Mouse (Mus musculus) c-Kit-positive CD71-positive TER-119-positive erythroid progenitor cells, embryonic 14.5 days (primary cell): ENCODE results near the gene Cd151.

Experiments used
- DNase-seq: peaks from one replicate; pipeline ENCODE4 v3.0.0-alpha.2; 2013; ENCODE audit warnings: low spot score

Gene Cd151

DNA sequence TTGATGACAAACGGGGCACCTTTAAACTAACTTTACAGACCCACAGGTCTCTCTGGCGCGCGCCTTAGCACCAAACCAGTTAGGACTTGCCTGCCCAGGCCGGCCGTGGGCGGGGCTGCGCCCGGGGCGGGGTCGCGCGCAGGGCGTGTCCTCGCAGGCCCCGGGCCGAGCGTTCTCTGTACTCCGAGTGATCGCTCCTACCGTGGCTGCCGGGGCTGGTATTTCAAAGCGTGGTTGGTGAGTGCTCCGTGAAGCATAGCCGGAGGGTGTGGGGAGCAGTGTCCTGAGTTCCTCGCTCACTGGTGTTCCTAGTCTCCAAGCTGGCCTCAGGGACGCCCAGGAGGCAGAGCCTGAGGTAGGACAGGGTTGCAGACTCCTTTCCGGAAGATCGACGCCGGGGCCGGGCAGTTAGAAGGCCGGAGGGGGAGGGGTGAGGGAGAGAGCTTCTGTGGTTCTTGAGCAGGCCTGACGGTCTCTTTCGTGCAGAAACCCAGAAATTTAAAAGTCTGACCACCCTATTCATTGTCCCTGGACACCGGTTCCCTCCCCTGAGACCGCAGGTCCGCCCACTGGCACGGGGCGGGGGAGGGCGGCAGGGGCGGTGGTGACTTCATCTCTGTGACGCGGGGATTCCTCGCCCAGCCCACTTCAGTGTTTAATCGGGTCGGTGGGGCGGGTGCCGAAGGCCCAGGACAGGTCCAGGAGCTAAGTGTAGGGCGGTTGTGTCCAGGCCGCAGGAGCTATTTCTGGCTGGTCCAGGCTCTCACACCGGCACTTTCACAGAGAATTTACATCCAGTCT is at the start of gene Cd151:
Gene Cd151 (plus strand): TSS at position 163 of the 801 bp plus-strand sequence.
- peak; percentile 81 for DNase-seq

- no peak for DNase-seq
These were observed 49.2 kb upstream of the Cd151 start for GRCm38 (mm10) chr7:141417731-141418681.

DNA sequence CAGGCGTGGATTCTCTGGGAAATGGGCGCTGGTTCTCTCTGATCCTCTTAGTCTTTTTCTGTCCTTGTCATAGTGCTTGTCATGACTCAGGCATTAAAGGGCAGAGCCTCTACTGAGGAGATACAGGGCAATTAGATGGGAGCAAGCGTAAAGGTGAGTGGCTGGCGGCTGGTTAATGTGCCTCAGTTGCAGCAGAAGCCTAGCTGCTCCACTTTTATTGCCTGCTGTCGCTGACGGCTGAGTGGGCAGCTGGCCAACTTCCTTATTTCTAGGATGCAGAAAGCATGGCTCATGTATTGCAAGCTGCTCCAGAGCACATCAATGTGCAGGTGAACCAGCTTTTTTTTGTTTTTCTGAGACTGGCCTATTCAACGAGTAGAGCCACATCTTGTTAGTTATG is 48.2 kb upstream of the Cd151 start:
- no peak for DNase-seq

DNA sequence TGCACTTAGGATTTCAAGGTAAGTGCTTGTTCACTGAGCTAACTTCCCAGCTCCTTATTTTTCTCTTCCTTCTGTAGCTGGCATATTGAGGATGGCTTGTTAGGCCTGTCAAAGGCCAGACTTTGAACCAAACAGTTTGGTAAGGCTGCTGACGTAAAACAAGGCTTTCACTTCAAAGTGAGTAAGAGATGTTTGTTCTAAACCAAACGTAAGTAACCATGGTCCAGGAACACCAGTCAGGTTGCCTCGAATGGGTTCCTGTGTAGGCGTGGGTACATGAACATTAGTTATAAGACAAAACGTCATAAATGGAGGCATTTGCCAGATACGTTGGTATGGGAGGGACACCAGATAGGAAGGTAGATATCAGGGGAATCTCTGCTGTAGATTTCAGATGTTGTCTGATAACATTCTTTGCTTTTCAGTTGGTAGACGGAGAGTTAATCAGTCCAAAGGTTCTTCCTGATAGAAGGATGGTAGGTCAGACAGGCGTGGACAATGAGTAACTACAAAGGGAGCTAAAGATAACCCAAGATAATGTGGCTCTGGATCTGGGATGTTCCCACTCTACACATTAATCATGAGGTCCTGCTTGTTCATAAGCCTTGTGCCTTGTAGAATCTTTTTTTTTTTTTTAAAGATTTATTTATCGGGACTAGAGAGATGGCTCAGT is 47.0 kb upstream of the Cd151 start:
- no peak for DNase-seq

DNA sequence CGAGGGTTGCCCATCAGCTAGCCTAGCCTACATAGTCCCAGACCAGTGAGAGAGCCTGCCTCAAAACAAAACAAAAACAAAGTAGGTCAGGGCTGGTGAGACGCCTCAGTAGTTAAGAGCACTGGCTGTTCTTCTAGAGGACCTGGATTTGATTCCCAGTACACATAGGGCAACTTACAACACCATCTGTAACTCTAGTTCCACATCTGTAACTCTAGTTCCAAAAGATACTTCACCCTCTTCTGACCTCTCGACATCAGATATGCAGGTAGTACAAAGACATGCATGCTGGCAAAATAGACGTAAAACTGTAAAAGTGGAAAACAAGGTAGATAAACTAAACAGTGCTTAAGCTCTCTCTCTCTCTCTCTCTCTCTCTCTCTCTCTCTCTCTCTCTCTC is 43.4 kb upstream of the Cd151 start:
- DNase-seq = no peak

DNA sequence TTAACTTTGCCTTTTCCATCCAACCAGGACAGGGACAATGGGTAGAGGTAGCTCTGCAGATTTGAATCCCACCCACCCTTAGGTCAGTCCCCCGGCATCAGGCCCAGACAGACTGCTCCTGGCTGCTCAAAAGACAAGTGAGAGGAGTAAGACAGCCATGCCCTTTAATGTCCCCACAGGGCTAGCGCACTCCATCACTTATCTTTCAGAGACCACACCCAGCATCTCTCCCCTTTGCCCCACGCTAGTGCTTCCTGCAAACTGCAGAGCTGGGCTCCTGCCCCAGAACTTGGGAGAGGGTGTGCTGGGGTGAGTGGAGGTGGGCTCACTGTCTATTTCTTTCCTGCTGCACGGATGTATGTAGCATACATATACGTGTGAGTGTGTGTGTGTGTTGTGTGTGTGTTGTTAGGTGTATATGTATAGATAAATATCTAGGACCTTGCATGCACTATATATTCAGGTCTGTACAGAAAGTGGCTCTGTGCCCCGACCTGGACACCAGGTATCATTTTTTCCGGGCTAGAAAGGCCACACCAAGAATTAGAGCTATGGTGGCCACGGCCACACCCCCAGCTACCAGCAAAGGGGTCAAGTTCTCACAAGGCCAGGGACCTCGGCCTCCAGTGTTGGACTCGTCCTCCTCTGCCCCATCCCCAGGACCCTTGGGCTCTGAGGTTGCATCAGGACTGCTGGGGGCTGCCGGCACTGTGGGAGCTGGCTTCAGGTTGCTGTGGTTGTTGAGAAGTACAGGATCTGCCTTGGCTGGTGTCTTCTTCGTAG is 40.1 kb upstream of the Cd151 start:
- no peak for DNase-seq

DNA sequence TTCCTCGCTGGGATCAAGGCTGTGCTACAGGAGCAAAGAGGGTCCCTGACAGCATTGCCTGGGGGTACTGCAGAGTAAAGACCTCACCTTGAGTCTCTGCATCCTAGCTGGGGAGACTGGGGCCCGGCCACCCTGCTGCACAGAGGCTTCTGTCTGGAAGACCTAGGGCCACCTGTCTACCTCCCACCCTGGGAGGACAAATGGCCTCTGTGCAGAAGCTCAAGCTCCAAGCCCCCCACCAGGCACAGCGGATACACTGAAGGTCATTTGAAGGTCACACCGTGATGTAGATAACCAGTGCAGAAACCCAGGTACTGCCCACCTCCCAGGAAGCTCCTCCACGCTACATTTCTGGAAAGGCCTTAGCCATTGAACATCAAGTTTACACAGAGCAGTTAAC is 38.5 kb upstream of the Cd151 start:
- DNase-seq = no peak

- DNase-seq = no peak
These were observed 37.9 kb upstream of the Cd151 start, which contains the start of gene Cend1 for GRCm38 (mm10) chr7:141429310-141429709. TSS of gene Cend1 (minus strand) at chr7:141429491.

GRCm38 (mm10) chr7:141429840-141430584 is 37.2 kb upstream of the Cd151 start:
- DNase-seq = no peak

GRCm38 (mm10) chr7:141430585-141431240 is 36.5 kb upstream of the Cd151 start:
- DNase-seq = no peak

GRCm38 (mm10) chr7:141431434-141432185 is 35.6 kb upstream of the Cd151 start:
- no peak for DNase-seq

DNA sequence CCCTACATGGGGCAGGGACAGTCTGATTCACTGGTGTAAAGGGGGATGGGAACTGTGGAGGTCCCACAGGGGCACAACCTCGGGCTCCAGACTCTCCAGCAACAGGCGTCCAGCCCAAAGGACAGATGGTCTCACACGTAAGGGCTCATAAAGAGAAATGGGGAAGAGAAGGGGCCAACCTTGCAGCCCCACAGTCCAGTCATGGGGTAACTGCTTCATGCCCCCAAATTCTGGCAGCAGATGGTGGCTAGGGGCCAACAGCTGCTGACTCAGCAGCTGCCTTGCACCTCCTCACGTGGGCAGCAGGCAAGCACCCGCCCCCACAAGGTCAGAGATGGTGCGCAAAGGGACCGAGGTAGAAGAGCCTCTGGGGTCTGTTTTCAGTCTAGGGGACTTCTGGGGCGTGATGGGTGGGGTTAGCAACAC is 35.0 kb upstream of the Cd151 start:
- DNase-seq = no peak

GRCm38 (mm10) chr7:141432741-141433516 is 34.3 kb upstream of the Cd151 start:
- DNase-seq = no peak

GRCm38 (mm10) chr7:141433517-141434400 is 33.4 kb upstream of the Cd151 start:
- DNase-seq = no peak

DNA sequence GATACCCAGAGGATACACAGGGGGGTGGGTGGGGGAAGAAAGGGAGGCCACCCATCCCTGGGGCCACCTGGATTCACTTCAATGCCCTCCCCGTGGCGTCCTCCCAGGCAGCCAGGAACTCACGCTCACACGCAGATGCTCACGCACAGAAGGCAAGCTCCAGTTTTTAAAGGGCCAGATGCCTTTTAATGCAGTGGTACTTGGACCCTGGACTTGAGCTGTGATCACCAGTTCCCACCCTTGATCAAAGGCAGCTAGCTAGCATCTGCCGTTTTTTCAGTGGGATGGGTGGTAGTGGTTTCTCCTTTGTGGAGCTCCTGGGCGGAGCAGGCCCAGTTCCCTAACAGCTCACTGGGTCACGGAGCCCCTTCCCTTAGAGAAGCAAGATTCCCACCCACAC is 32.7 kb upstream of the Cd151 start:
- no peak for DNase-seq

- peak; percentile 80 for DNase-seq
These were observed 31.9 kb upstream of the Cd151 start for GRCm38 (mm10) chr7:141435129-141435855.
